ENCODE assay signal across 8 mouse cellular contexts in genomic region chr17:42875015-42875414, GRCm38 (mm10). TPM values are rescaled to one million over a fixed set of nuclear protein-coding genes. Genes with fewer than 3 reads are reported as not detected.
DNase-seq lines count a peak whose midpoint lies in the region; ATAC-seq and TF ChIP-seq lines count a peak whose summit lies in the region.

No protein-coding gene starts in this region.

- H3K36me3 ChIP-seq in neural tube, embryonic 11.5 days (ENCODE audit: control insufficient read depth, insufficient read depth, low read length): no peaks in the 10 kb centered on the region
- H3K36me3 ChIP-seq in limb, embryonic 14.5 days (ENCODE audit: control insufficient read depth, insufficient read depth, low read length): no peaks in the 10 kb centered on the region
- no peaks in the 10 kb centered on the region for H3K36me3 ChIP-seq in stomach, postnatal 0 days (ENCODE audit: control insufficient read depth, insufficient read depth, low read length)

- H3K9ac ChIP-seq in neural tube, embryonic 11.5 days (ENCODE audit: low read length): peak overlapping the region; percentile 92
- H3K9ac ChIP-seq in limb, embryonic 14.5 days (ENCODE audit: low read depth, low read length, severe bottlenecking): peak overlapping the region; percentile 96
- H3K9ac ChIP-seq in stomach, postnatal 0 days (ENCODE audit: low read length): peak overlapping the region; percentile 98

- WGBS in cerebellum, adult 2 months: 21% methylated on average over 6 of the region's 6 CpGs
- WGBS in neural tube, embryonic 11.5 days: 14% methylated on average over 6 of the region's 6 CpGs
- 11% methylated on average over 6 of the region's 6 CpGs for WGBS in limb, embryonic 14.5 days
- 6% methylated on average over 6 of the region's 6 CpGs for WGBS in stomach, postnatal 0 days

- H3K4me3 ChIP-seq in cerebellum, adult 2 months (replicated peaks; ENCODE audit: insufficient read depth, low read depth, low read length): peak overlapping the region; percentile 91
- peak overlapping the region; percentile 80 for H3K4me3 ChIP-seq in neural tube, embryonic 11.5 days (ENCODE audit: low read depth, low read length)
- peak overlapping the region; percentile 91 for H3K4me3 ChIP-seq in limb, embryonic 14.5 days (replicated peaks; ENCODE audit: low read length)
- peak overlapping the region; percentile 93 for H3K4me3 ChIP-seq in stomach, postnatal 0 days (ENCODE audit: low read depth, low read length)

- TF ChIP-seq CTCF in cerebellum, adult 2 months (IDR thresholded peaks at IDR 0.05; ENCODE audit: borderline replicate concordance, insufficient read depth, low read depth, low read length): no peak
- no peak for TF ChIP-seq CTCF in stomach, postnatal 0 days (IDR thresholded peaks at IDR 0.05; ENCODE audit: low read depth)

- H3K4me1 ChIP-seq in cerebellum, adult 2 months (ENCODE audit: control insufficient read depth, insufficient read depth, low read length): no peaks in the 10 kb centered on the region
- peaks cover 4% of the 10 kb centered on the region; the same call in 1 of the 2 replicates for H3K4me1 ChIP-seq in neural tube, embryonic 11.5 days (ENCODE audit: control insufficient read depth, insufficient read depth, low read length)
- peaks cover 10% of the 10 kb centered on the region; the same call in 1 of the 2 replicates for H3K4me1 ChIP-seq in limb, embryonic 14.5 days (ENCODE audit: control insufficient read depth, insufficient read depth, low read length)
- H3K4me1 ChIP-seq in stomach, postnatal 0 days (replicated peaks; ENCODE audit: control insufficient read depth, insufficient read depth): no peaks in the 10 kb centered on the region

- TF ChIP-seq EP300 in stomach, postnatal 0 days (optimal IDR thresholded peaks at IDR 0.05): no peak

- TF ChIP-seq POLR2A in cerebellum, adult 2 months (IDR thresholded peaks at IDR 0.05; ENCODE audit: borderline replicate concordance, insufficient read depth, low read length): no peak
- no peak for TF ChIP-seq POLR2A in limb, embryonic 14.5 days (IDR thresholded peaks at IDR 0.05; ENCODE audit: borderline replicate concordance, extremely low read depth, insufficient read depth, insufficient read length)

- H3K9me3 ChIP-seq in neural tube, embryonic 11.5 days (ENCODE audit: control insufficient read depth, low read length): no peaks in the 10 kb centered on the region
- no peaks in the 10 kb centered on the region for H3K9me3 ChIP-seq in limb, embryonic 14.5 days (ENCODE audit: control insufficient read depth, low read length)
- no peaks in the 10 kb centered on the region for H3K9me3 ChIP-seq in stomach, postnatal 0 days (ENCODE audit: control insufficient read depth, low read length)

- peak overlapping the region; percentile 77 for H3K4me2 ChIP-seq in neural tube, embryonic 11.5 days (ENCODE audit: low read depth)
- peak overlapping the region; percentile 89 for H3K4me2 ChIP-seq in limb, embryonic 14.5 days (replicated peaks; ENCODE audit: low read depth, low read length, severe bottlenecking)
- H3K4me2 ChIP-seq in stomach, postnatal 0 days (replicated peaks; ENCODE audit: low read depth): peak overlapping the region; percentile 76

- no peak overlapping the region for H3K27ac ChIP-seq in cerebellum, adult 2 months (ENCODE audit: insufficient read depth, low read length)
- no peak overlapping the region for H3K27ac ChIP-seq in neural tube, embryonic 11.5 days (ENCODE audit: low read depth, low read length)
- H3K27ac ChIP-seq in limb, embryonic 14.5 days (replicated peaks; ENCODE audit: low read depth, low read length): no peak overlapping the region
- H3K27ac ChIP-seq in stomach, postnatal 0 days (replicated peaks): no peak overlapping the region; the same call in 1 of the 2 replicates

- no peak for ATAC-seq in neural tube, embryonic 11.5 days (ENCODE audit: insufficient read depth, low FRiP score, low TSS enrichment)
- ATAC-seq in limb, embryonic 14.5 days (ENCODE audit: low FRiP score, low read depth): no peak
- no peak for ATAC-seq in stomach, postnatal 0 days (ENCODE audit: low FRiP score, low TSS enrichment)

- DNase-seq in cerebellum, adult 2 months: no peak
- DNase-seq in cerebellum, postnatal 10 days: no peak
- DNase-seq in neural tube, embryonic 11.5 days (ENCODE audit: low spot score): peak; percentile 16
- DNase-seq in neural tube, embryonic 10.5 days (ENCODE audit: extremely low spot score, low spot score): no peak
- DNase-seq in limb, embryonic 14.5 days (ENCODE audit: low spot score): no peak
- no peak for DNase-seq in stomach, postnatal 0 days (ENCODE audit: low spot score)
- no peak for DNase-seq in yolk sac, embryonic 10.5 days (ENCODE audit: low spot score)
- DNase-seq in spleen, postnatal 4 days (ENCODE audit: low spot score in 2 of 2): no peak

- H3K27me3 ChIP-seq in cerebellum, adult 2 months (ENCODE audit: control insufficient read depth, insufficient read depth, low read length): no peaks in the 10 kb centered on the region
- no peaks in the 10 kb centered on the region for H3K27me3 ChIP-seq in neural tube, embryonic 11.5 days (ENCODE audit: control insufficient read depth, insufficient read depth, low read length)
- no peaks in the 10 kb centered on the region for H3K27me3 ChIP-seq in limb, embryonic 14.5 days (ENCODE audit: control insufficient read depth, insufficient read depth, low read length)
- no peaks in the 10 kb centered on the region for H3K27me3 ChIP-seq in stomach, postnatal 0 days (ENCODE audit: control insufficient read depth, insufficient read depth, low read length)

RNA-seq across cellular contexts. Expression of gene Cd2ap, which starts 1.4 kb away (rescaled TPM):
- polyA plus RNA-seq in cerebellum, adult 2 months (2012; rRNA removed): 19.3 and 20.1 TPM in 2 replicates
- polyA plus RNA-seq in neural tube, embryonic 11.5 days (2014; fragmentation: Nextera tagmentation; extraction: Ambion mirVana): 12.7 and 13.0 TPM in 2 replicates
- 26.8 and 30.9 TPM in 2 replicates for polyA plus RNA-seq in limb, embryonic 14.5 days (2012; rRNA removed)
- 27.1 and 27.8 TPM in 2 replicates for polyA plus RNA-seq in limb, embryonic 14.5 days (2014; fragmentation: Nextera tagmentation; extraction: Ambion mirVana)
- 26.3 and 29.4 TPM in 2 replicates for polyA plus RNA-seq in stomach, postnatal 0 days (2015; fragmentation: Nextera tagmentation; extraction: Ambion mirVana)
